Mouse (Mus musculus) lung, adult 2 months (tissue): Measurements from ENCODE around the gene Necab2.

Experiments used
- CTCF ChIP-seq: fragments of 200-500 bp; IDR thresholded peaks from 2 replicates; pipeline ENCODE4 v1.5.1; 2011; ENCODE audit warnings: mild to moderate bottlenecking, low read length, control low read depth; ENCODE audit not compliant: insufficient read depth
- POLR2A ChIP-seq: fragments of 200-500 bp; IDR thresholded peaks from 2 replicates; pipeline ENCODE4 v1.6.1; 2011; ENCODE audit warnings: low read depth, mild to moderate bottlenecking, control low read depth, low read length, borderline replicate concordance; ENCODE audit errors: extremely low read depth

- no peak for TF ChIP-seq CTCF
- no peak for TF ChIP-seq POLR2A
Observed at GRCm38 (mm10) chr8:119466105-119466504, 19.6 kb downstream of the Necab2 start.
